Mouse (Mus musculus): ENCODE results near the gene Mfsd2b. TPM values are rescaled to one million over a fixed set of nuclear protein-coding genes. Genes with fewer than 3 reads are reported as not detected.

Gene Mfsd2b
- total RNA-seq, 4 experiments from 2014 or later = 0.69 to 1.5 (median 0.77) TPM

DNA sequence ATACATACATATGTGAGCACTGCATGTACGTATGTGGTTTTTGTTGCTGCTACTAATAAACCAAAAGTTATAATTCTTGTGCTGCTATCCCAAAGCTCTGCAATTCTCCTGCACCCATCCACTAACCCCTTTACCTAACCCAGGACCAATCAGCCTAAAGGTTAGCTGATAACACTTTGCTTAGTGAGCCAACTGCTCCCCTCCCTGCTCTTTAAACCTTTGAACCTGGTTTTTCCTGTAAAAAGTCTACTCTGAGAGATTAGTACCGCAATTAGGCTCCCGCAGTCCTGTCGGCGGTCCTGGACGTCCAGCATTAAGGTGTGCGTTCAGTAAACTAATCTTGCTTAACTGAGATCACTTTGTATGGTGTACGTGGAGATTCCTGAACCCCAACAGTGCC lies 1.5 kb upstream of the Mfsd2b start:
- no peak for DNase-seq (ENCODE audit: low spot score)

DNA sequence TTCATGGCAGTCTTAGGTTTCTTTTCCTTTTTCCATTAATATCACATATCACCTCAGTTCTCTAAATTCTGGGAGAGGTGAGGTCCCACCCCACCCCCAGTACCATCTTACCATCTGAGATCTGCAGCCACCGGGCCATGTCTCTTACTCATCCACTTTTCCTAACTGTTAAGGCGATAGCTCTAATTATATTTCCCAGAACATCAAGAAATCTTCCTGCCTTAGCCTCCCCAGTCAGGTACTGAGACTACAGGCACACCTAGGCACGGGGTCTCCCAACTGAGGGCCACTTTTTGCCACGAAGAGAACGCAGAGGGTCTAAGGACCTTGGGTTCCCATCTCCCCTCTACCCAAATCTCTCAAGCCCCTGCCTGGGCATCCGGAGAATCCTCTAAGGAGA lies 628 bp downstream of the Mfsd2b start:
- DNase-seq (ENCODE audit: low spot score) = no peak

GRCm38 (mm10) chr12:4872983-4873477 lies 1.1 kb downstream of the Mfsd2b start:
- DNase-seq (ENCODE audit: low spot score) = no peak

GRCm38 (mm10) chr12:4872273-4872672 lies 1.9 kb downstream of the Mfsd2b start:
- DNase-seq (ENCODE audit: low spot score) = no peak

DNA sequence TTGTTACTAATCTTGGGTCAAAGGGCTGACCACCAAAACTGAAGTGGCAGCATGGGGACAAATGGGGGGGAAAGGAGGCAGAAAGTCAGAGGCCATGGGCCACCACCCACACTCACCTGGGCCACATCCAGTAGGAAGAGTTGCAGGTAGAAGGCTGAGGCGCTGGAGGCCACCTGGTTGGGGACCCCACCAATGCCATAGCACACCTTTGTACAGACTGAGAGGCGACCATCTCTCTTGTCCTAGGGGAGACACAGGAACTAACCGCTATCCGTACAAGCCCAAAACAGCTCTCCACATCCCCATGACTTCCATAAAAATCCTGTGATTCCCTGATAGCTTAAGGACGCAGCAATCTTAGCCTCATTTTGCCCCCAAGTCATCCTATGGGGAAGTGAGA lies 2.9 kb downstream of the Mfsd2b start:
- no peak for DNase-seq (ENCODE audit: low spot score)

DNA sequence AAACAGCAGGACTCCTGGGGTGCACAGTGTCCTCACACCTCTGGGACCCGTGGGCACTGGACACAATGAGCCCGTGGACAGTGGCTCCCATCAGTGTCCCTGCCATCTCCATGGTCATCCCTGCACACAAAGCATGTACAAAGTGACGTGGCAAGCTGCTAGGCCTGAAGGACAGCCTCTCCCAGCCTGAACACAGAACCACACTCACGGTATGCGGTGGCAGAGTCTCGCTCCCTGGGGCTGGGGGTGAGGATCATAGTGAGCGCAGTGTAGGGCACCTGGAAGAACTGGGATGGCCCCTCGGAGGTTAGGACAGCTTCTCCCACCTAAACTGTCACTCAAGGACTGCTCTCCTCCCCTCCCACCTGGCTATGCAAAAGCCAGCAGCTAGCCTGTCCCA lies 5.2 kb downstream of the Mfsd2b start:
- DNase-seq (ENCODE audit: low spot score) = no peak

DNA sequence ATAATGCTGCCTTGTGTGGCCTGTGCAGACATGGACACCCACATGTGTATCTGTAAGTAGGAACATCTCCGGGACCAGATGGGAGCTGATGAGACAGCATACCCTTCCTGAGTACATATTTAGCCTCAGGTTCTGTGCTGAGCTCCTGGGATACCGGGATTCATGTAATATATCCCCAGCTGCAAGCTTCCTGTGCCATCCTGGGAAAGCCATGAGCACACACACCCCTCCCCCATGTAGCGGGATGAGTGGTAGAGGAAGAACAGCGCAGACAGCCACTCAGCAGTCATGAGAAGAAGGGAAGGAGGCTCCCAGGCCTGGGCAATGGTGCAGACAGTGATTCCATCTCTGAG lies 9.8 kb downstream of the Mfsd2b start:
- DNase-seq (ENCODE audit: low spot score) = no peak

GRCm38 (mm10) chr12:4863654-4864337 lies 10.4 kb downstream of the Mfsd2b start:
- DNase-seq (ENCODE audit: low spot score) = peak; percentile 40

DNA sequence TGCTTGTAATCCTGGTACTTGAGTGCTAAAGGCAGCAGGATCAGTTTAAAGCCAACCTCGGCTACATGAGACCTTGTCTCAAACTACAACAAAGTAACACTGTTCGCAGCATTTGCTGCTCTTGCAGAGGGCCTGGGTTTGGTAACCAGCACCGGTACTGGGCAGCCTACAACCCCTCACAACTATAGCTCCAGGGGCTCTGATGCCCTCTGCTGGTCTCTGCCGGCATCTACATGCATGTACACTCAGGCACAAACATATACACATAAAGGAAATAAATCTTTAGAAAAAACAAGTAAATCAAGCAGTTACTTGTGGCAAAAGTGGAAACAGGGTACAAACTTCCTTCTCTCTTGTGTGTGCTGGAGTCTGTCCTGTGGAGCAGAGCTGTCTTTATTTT lies 11.5 kb downstream of the Mfsd2b start:
- no peak for DNase-seq (ENCODE audit: low spot score)

- DNase-seq (ENCODE audit: low spot score) = no peak
Measured at GRCm38 (mm10) chr12:4859241-4859914, 14.8 kb downstream of the Mfsd2b start.

DNA sequence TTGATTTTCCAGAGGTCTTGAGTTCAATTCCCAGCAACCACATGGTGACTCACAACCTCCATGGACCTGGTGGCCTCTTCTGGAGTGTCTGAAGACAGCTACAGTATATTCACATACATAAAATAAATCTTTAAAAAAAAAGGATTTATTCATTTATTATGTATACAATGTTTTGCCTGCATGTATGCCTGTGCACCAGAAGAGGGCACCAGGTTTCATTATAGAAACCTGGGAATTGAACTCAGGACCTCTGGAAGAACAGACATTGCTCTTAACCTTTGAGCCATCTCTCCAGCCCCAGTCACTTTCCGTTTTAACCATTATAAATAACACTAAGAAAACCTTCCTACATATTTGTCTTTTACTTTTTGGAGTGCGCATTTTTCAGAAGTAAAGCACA lies 17.3 kb downstream of the Mfsd2b start:
- DNase-seq (ENCODE audit: low spot score) = no peak

DNA sequence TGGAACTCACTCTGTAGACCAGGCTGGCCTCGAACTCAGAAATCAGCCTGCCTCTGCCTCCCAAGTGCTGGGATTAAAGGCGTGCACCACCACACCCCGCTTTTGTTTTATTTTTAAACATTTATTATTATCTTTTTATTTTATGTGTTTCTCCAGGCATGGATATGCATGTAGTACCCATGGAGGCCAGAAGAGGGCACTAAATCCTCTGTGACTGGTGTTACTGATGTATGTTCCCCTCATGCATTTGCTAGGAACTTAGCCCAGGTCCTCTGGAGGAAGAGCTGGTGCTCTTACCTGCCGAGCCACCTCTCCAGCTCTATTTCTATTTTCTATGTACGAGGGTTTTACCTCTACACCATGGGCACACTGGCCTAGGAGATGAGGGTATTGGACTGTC lies 18.0 kb downstream of the Mfsd2b start:
- no peak for DNase-seq (ENCODE audit: low spot score)

- DNase-seq (ENCODE audit: low spot score) = peak; percentile 11
Measured at GRCm38 (mm10) chr12:4843741-4844140, 30.4 kb downstream of the Mfsd2b start.

DNA sequence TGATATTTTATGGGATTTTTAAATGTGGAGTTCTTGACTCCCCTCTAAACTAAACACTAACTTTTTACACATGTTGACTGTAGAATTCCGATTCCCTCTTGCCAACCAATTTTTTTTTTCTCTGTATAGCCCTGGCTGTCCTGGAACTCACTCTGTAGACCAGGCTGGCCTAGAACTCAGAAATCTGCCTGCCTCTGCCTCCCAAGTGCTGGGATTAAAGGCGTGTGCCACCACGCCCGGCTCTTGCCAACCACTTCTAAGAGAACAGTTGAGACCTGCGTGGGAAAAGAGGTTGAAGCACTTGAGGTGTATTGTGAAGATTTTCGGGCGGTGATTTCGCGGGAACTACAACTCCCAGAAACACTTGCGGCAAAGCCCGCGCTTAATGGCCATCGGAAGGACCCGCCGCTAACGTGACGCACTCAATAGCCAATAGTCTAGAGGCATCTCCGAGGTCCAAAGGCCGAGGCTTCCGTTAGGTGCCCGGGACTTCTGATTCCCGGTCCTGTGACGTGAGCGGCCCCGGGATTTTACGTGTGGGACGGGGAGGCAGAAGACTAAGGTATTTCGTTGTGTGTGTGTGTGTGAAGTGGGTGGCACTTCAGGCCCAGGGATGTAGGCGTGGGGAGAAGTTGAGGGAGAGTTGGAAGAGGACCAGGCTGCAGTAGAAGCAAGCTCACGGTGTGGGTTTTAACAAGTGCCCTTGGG lies 31.1 kb downstream of the Mfsd2b start, which contains the start of gene Wdcp:
Gene Wdcp (plus strand): TSS at position 414 of the 708 bp plus-strand sequence.
- DNase-seq (ENCODE audit: low spot score) = peak; percentile 92

GRCm38 (mm10) chr12:4842456-4842855 lies 31.7 kb downstream of the Mfsd2b start:
- DNase-seq (ENCODE audit: low spot score) = no peak

GRCm38 (mm10) chr12:4841392-4841887 lies 32.7 kb downstream of the Mfsd2b start, which contains the start of gene Fkbp1b:
Gene Fkbp1b (minus strand): TSS chr12:4841591.
- DNase-seq (ENCODE audit: low spot score) = no peak

DNA sequence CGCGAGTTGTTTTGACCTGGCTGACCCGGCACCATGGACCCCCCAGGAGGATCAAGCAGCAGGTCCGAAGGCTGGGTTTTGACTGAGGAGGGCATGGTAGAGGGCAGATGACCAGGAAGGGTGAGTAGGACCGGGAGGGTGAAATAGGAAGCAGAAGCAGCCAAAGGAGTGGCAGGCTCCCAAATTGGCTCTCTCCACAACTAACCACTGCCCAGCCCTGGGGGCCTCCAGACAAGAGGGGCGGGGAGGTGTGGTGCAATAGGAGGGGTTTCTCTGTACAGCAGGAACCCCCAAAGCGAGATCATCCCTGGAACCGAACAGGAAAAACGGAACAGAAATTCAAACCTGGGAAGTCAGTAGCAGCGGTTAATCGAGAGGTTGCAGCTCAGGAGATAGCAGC lies 33.4 kb downstream of the Mfsd2b start:
- no peak for DNase-seq (ENCODE audit: low spot score)

DNA sequence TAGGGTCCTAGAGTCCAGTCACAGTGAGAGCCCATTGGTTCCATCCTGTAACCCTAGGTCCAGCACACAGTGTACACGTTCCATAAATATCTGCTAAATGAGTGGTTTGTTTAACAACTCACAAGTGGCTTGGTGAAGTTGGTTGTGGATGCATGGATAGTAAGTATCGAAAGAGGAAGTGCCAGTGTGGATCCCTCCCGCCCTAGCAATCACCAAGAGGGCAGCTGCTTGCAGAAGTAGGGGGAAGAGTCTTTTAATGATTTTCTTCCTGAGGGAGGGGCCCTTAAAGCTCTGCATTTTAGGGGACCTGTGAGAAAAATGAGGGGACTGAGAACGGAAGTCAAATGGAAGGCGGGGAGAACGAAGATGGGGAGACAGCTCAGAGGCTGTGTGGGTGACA lies 34.1 kb downstream of the Mfsd2b start:
- no peak for DNase-seq (ENCODE audit: low spot score)

- DNase-seq (ENCODE audit: low spot score) = no peak
Measured at GRCm38 (mm10) chr12:4836959-4837358, 37.2 kb downstream of the Mfsd2b start.

DNA sequence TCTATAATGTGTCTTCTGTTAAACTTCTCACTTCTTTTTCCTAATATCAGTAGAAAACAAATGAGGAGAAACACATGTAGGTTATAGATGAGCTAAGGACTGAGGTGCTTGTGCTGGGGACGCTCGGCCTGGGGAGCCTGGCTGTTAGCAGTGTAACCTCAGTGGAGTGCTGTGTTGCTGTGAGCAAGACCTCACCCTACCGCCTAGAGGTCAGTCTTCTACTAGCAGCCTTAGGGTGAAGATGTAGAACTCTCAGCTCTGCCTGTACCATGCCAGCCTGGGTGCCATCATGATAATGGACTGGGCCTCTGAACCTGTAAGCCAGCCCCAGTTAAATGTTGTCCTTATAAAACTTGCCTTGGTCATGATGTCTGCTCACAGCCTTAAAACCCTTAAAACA lies 46.9 kb downstream of the Mfsd2b start:
- no peak for DNase-seq (ENCODE audit: low spot score)

DNA sequence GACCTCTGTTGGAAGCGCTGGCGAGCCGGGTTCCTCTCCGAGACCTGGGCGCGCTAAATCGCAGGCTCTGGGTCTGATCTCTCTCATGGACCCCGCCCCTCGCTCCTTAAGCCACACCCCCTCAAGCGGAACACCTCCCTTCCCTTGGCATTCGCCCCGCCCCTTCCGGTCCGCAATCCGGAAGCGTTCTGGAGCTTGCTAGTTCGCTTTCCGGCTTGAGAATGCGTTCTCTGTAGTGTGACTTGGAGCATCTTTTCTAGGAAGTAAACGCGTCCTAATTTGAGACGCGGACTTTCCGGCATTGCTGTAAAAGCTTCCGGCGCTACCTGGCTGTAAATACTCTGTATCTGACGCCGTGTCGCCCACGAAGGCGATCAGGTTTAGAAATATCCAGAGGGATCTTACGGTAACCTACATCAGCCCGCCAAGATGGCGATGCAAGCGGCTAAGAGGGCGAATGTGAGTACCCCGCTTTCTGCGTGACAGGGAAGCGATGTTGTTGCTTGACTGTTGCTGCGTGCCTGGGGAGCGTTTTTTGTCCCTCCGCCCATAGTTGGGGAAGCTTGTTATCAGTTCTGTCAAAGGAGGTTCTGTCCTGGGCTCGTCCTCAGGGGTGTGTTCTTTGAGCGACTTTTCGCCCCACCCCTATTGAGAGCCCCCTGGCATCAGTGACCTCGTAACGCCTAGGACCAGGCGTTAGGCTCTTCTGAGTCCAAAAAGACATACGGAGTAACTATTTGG lies 56.6 kb downstream of the Mfsd2b start, which contains the start of gene Sf3b6:
Gene Sf3b6 (plus strand): TSS at position 184 of the 741 bp plus-strand sequence.
- DNase-seq (ENCODE audit: low spot score) = peak; percentile 99
